Mouse (Mus musculus) lung, adult 2 months (tissue): ENCODE measurements around the gene Efna2. TPM values are rescaled to one million over a fixed set of nuclear protein-coding genes. Genes with fewer than 3 reads are reported as not detected.

Experiments
- DNase-seq: peaks from one replicate; pipeline ENCODE4 v3.0.0; 2022
- H3K4me1 ChIP-seq: fragments of 200-500 bp; 2 replicates; pipeline ENCODE4 v1.6.1; 2011; ENCODE audit warnings: low read length; ENCODE audit not compliant: control insufficient read depth, insufficient read depth
- H3K4me3 ChIP-seq: fragments of 200-500 bp; replicated peaks from 2 replicates; pipeline ENCODE3; 2011; ENCODE audit warnings: low read depth, mild to moderate bottlenecking, control low read depth, low read length; ENCODE audit errors: extremely low read depth
- CTCF ChIP-seq: fragments of 200-500 bp; IDR thresholded peaks from 2 replicates; pipeline ENCODE4 v1.5.1; 2011; ENCODE audit warnings: mild to moderate bottlenecking, low read length, control low read depth; ENCODE audit not compliant: insufficient read depth
- POLR2A ChIP-seq: fragments of 200-500 bp; IDR thresholded peaks from 2 replicates; pipeline ENCODE4 v1.6.1; 2011; ENCODE audit warnings: low read depth, mild to moderate bottlenecking, control low read depth, low read length, borderline replicate concordance; ENCODE audit errors: extremely low read depth
- whole genome bisulfite sequencing: fragments of 180-500 bp; shearing (Covaris S2); methylation state at CpG from one replicate; pipeline ENCODE4 v1.1.7; 2018; 5-methylcytosine and 5-hydroxymethylcytosine counted together
- polyA plus RNA-seq: library from polyadenylated mRNA; depleted of rRNA; stranded (reverse); fragments of >200 nt; gene quantifications from 2 replicates; pipeline ENCODE4 v1.2.3, GENCODE M21; 2012

The Efna2 gene
- polyA plus RNA-seq, 1 experiment: 3.6 TPM

DNA sequence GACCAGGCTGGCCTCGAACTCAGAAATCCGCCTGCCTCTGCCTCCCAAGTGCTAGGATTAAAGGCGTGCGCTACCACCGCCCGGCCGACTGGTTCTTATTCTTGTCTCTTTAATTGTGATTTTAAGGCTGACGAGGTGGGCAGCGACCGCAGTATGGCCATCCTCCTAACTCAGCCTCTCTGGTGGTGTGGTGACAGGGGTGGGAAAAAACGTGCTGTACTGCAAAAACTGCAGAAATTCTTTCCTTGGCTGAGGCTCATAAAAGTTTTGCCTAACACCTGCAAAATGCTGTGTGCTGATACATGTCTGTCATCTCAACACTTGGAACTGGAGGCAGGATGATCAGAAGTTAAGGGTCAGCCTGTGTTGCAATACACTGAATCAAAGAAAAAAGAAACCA is 5.9 kb upstream of the Efna2 start:
- TF ChIP-seq POLR2A (no peak), CTCF (no peak)
- 9% methylated on average over 11 of the region's 11 CpGs for WGBS

DNA sequence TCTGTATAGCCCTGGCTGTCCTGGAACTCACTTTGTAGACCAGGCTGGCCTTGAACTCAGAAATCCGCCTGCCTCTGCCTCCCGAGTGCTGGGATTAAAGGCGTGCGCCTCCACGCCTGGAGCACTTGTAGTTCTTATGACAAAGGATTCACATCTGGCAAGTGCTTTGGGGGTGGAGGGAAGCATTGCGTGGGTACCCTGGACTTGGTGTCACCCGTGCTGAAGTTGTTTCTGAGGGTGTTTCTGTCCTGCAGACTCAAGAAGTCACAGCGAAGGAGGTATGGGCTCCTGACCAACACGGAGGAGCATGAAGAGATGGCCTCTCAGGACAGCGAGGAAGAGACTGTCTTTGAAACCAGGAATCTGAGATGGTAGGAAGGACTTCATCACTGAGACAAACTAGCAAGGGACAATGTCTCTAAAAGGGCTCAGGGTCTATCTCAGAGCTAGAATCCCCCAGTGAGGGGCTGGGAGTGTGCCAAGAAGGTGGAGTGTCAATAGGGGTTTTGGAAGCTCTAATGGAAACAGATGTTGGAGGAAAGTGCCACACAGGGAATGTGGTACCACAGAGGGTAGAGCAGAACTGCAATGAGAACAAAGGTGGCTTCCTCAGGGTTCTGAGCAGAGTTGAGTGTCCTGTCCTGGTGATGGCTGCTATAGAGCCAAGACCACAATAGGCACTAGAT is 5.2 kb upstream of the Efna2 start:
- Histone ChIP-seq H3K4me3 (no peak overlapping the region), H3K4me1 (peaks cover 5% of the 10 kb centered on the region)
- TF ChIP-seq POLR2A: no peak
- no peak for TF ChIP-seq CTCF
- no peak for DNase-seq
- 85% methylated on average over 10 of the region's 10 CpGs for WGBS

More for the DNA sequence above, 5.9 kb upstream of the Efna2 start:
- peaks cover 7% of the 10 kb centered on the region for H3K4me1 ChIP-seq
- DNase-seq: peak; percentile 46
- H3K4me3 ChIP-seq: peak overlapping the region; percentile 46

DNA sequence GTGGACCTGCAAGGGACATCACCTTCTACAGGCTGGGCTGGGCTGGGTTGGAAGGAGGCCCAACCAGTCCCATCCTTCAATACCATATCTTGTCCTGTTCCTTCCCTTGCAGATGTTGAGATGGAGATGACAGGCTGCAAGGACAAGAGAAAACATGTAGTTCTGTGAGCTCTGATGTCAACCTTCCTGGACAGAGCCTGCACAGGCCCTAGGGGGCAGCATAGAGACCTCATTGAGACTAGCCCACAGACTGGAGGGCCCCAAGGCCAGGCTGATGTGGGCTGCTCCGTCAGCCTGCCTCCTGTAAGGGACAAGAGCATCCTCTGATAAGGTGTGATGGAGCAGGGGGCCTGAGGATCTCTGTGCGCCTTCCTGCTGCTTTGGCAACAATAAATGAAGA is 4.6 kb upstream of the Efna2 start:
- TF ChIP-seq CTCF: peak; percentile 49; the same call in 1 of the 2 replicates
- no peak for TF ChIP-seq POLR2A
- 60% methylated on average over 2 of the region's 2 CpGs for WGBS
- DNase-seq: no peak
- Histone ChIP-seq H3K4me3 (no peak overlapping the region), H3K4me1 (peaks cover 5% of the 10 kb centered on the region)

DNA sequence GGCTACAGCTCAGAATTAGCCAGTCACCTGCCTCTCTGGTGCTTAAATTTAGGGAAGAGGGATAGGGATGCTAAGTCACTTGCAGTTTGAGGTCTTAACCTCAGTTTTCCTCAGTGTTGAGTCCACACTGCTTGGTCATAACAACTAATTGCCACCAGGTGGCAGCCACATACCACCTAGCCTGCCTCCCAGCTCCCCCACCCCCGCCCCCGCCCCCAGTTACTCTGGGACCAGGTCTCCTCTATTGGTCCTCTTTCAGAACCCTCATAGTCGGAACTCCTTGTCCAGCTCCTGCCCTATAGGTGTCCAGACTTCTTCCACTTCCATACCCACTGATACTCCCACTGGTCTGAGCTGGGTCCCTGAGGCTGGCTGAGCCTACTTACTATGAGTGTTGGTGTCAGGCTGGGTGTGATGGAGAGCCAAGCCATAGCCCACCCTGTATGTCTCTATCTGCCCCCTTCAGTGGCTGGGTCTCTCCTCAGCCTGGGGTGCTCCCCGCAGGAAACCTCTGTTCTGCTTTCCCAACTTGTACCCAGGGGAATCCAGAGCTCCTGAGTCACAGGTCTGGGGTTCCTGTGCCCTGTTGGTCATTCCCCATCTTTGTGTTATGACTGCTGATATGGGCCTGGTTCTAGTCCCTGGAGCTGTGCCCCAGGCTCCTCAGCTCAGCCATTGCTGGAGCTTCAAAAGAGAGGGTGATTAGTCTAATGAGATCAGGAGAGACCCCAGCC is 3.6 kb upstream of the Efna2 start:
- TF ChIP-seq CTCF: peak; percentile 66
- no peak for TF ChIP-seq POLR2A
- DNase-seq: no peak
- peaks cover 5% of the 10 kb centered on the region for H3K4me1 ChIP-seq
- WGBS: 38% methylated on average over 4 of the region's 4 CpGs
- no peak overlapping the region for H3K4me3 ChIP-seq

DNA sequence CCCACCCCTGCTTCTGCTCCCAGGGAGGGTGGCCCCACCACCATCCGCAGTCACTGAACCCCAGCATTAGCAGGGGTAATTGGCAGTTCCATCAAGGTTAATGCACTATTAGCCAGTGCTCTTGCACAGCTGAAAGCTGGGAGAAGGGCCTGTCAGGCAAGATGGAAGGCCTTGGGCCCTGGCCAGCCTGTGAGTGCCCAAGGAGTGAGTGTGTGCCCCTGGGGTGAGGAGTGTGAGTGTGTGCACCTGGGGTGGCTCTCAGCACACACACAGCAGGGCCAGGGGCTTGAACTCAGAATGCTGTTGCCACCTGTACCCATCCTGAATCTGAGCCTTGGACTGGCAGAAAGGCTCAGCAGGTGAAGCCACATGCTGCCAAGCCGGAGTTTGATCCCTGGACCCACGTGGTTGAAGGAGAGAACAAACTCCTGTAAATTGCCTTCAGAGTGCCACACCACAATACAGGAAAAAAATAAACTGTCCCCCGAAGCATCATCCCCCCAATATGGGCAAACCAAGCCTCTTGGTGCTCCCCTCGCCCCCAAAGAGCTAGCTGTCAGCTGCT is 2.9 kb upstream of the Efna2 start:
- 85% methylated on average over 5 of the region's 5 CpGs for WGBS
- Histone ChIP-seq H3K4me1 (peaks cover 5% of the 10 kb centered on the region), H3K4me3 (no peak overlapping the region)
- no peak for DNase-seq
- TF ChIP-seq POLR2A (no peak), CTCF (no peak)

DNA sequence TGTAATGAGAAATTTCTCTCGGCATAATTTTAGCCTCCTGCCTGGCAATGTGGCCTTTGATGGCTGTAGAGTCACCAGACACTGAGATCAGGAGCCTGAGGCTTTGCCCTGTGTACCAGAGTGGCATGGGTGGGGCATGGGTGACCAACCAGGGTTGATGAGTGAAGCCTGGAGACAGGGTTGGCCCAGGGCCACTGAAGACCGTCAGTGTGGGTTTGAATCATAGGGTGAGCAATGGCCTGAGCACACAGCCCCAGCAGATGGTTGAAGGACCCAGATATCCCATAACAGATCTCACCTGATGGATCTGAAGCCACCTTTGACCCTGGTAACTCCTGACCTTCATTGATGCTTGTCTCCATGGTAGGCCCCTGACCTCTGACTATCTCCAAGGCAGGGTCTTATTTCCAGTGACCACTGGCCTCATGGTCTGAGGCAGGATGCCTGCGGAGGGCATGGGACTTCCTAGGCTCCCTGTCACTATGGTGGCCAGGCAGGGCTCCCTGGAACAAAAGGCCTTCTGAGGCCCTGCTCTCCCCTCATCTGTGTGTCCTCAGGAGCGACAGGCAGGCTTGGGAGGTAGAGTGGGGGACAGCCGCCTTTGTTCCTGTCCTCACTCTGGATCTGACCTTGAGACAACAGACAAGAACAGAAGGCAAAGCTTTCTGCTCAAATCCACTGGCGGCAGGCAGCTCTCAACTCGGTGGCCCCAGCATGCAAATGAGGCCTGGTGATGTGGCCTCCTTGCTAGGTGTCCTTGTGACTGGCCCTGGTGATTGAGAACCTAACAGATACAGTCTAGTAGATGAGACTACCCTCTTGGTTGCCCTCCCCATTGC is 1.6 kb upstream of the Efna2 start:
- no peaks in the 10 kb centered on the region for H3K4me1 ChIP-seq
- 79% methylated on average over 7 of the region's 7 CpGs for WGBS
- H3K4me3 ChIP-seq: no peak overlapping the region
- no peak for TF ChIP-seq POLR2A
- TF ChIP-seq CTCF: no peak
- DNase-seq: no peak

DNA sequence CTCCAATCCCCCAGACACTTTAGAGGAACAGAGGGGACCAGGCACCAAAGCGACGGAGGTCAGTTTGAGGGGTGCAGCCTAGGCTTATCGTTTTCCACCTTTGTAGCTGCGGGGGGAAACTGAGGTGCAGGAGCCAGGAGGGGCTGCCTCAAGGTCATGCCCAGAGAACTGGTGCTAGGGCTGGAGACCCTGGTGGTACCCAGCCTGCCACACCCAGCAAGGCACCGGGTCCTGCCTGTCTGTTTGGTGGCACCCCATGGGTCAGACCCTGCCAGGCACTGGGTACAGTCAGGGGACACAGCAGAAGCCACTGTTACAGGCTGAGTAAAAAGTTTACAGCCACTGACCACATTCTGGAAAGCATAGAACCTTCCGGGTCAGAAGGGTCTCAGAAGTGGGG is 1.0 kb downstream of the Efna2 start:
- Histone ChIP-seq H3K4me3 (no peak overlapping the region), H3K4me1 (no peaks in the 10 kb centered on the region)
- WGBS: 61% methylated on average over 6 of the region's 6 CpGs
- DNase-seq: no peak
- TF ChIP-seq CTCF: no peak
- no peak for TF ChIP-seq POLR2A

DNA sequence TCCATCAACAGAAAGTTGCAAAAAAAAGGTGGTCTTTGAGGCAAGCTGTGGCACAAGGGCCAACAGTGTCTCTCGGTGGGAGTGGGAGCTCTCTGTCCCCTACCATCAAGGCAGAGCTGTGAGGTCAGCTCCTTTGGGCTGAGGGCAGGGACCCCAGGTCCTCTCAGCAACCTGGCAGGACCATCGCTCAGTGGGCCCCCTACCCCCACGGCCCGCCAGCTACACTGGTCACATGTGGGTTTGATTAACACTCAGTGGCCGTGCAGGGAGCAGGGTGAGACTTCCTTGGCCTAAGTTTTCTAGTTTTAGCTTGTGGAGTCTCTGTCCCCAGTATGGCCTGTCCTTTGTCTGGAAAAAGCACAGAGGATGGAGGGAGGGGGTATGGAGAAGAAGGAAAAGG is 1.5 kb downstream of the Efna2 start:
- no peak for DNase-seq
- WGBS: 76% methylated on average over 5 of the region's 5 CpGs
- no peak overlapping the region for H3K4me3 ChIP-seq
- H3K4me1 ChIP-seq: no peaks in the 10 kb centered on the region
- no peak for TF ChIP-seq CTCF
- TF ChIP-seq POLR2A: no peak

DNA sequence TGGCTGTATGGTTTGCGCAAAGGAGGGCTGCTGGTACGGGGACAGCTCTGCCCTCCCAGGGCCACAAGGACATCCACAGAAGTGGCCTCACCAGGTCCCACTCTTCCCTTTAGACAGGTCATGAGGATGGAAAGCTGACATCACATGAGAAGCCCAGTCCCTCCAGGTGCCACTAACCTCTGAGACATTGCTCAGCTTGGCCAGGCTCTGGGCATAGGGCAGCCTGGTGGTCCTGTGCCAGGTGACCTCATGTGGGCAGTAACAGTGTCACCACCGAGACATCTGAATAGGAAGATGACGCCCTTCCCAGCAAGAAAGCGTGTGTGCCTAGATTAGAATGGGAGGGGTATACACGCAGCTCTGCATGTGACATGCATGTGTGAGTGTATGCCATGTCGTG is 3.3 kb downstream of the Efna2 start:
- H3K4me3 ChIP-seq: no peak overlapping the region
- 87% methylated on average over 7 of the region's 7 CpGs for WGBS
- TF ChIP-seq POLR2A (no peak), CTCF (no peak)
- H3K4me1 ChIP-seq: no peaks in the 10 kb centered on the region
- no peak for DNase-seq
